Mouse (Mus musculus) retina, adult 2 months (tissue): ENCODE results near the gene Top2a.

Experiments
- DNase-seq: peaks from one replicate; pipeline ENCODE4 v3.0.0-alpha.2; 2012; ENCODE audit warnings: low read depth, low spot score

Gene Top2a

DNA sequence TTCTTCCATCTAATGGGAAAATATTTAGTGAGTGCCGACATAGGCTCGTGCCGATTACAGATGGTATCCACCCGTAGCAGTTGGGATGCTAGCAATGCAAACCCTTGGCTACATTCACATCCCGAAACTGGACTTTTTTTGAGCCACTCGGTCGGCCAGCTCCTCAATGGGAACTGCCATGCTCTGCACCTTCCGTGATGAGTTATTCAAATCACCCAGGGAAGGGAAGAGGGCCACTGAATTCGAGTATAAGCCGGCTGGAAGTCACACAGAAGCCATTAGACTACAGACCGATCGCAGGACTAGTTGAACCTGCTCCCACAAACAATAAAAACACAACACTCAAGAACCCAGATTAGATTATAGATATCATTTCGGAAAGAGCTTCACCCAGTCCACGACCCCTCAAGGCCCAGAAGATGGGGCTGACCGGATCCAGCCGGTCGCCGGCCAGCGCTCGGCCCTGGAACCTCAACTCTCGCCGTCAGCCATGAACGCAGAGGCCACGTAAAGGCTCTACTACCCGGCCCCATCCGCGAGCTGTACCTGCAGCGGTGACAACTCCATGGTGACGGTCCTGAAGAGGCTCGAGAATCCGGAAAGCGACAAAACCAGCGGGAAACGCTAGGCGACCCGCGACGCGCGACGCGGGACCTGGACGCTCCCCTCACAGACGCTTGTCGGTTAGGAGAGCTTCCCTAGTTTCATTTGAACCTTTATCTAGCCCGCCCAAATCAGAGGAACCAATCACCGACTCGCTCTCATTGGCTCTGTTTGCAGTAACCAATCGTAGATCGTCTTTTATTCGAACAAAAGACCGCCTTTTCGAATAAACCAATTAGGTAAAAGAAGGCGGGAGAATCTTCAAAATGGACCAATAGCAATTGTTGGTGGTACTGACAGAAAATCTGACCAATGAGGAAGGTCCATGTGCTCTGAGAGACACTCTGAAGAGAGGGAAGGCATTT is at the start of gene Top2a:
Gene Top2a, minus strand, starts transcription at position 690 of the 968 bp plus-strand sequence.
- peak; percentile 98 for DNase-seq

DNA sequence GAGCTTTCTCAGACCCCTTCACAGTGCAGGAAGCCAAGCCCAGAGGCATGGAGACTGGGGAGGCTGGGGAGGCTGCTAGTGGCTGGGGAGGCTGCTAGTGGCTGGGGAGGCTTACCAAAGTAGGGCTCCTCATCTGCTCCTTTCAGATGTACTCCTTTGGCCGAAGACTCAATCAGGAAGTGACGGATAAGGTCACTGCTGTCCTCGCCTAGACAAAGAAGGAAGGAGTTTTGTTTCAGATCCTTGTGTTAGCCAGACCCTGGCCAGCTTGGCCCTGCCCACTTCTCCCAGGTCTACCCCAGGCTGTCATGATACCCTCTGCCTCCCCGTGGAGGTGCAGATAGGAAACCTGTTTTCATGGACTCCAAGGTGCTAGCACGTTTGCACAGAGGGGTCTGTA is 49.8 kb upstream of the Top2a start:
- no peak for DNase-seq

DNA sequence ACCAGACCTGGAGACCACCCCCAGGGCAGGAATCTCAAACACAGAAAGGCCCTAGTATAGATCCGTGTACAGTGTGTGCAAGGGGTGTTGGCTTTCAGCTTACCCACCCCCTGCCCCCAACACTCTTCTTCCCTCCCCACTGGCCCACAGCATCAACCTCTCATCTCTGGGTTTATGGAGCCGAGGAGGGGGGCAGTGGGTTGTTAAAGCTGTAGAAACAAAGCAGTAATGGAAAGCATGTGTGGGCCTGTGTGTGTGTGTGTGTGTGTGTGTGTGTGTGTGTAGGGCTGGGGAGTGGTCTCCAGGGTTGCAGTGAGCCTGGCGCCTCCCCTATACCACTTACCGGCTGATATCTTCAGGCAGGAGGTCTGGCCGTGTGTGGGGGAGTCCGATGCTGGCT is 47.9 kb upstream of the Top2a start:
- DNase-seq, result no peak

DNA sequence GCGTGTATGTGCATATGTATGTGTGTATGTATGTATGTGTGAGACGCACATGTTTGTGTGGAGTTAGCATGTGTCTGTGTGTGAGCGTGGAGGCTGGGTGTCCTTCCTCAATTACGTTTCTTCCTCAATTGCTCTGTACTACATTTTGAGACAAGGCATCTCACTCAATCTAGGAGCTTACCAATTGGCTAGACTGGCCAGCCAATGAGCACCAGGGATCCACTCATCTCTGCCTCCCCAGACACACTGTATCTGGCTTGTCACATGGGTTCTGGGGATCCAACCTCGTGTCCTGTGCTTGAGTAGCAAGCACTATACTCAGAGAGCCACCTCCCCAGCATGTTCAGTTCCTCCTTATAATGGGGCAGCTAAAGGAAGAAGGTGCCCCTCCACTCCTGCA is 44.5 kb upstream of the Top2a start:
- DNase-seq, result no peak

DNA sequence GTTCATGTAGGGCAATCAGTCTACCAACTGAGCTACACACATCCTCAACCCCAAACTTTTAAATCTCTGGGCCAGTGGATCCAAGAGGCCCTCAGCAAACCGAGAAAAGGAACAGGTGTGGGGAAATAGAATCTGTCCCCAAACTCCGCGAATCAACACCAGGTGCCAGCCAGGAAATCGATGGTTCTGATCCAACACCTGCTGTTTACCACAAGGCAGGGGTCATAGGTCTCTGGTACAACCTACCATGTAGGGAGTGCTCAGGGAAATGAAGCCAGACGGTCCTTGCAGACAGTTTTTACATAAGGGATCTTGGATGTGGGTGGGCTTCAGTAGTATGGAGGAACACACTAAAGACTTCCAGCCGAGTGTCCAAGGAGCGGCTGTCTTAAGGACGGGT is 43.6 kb upstream of the Top2a start:
- no peak for DNase-seq

DNA sequence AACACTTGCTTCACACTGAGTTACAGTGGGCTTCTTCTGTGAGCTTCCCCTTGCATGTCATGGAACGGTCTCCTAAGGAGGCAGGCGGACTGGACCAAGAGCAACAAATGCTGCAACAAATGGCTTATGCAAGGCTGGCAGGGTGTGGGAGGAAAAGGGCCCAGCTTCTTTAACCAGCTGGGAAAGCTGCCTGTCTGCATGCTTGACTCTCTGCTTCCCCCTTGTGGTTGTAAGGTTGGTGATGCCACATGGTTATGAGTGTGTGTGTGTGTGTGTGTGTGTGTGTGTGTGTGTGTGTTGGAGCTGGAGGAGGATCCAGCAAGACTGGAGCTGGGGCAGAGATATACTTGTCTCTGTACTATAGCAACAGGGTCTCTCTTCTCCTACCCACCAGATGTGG is 42.0 kb upstream of the Top2a start:
- peak; percentile 79 for DNase-seq

DNA sequence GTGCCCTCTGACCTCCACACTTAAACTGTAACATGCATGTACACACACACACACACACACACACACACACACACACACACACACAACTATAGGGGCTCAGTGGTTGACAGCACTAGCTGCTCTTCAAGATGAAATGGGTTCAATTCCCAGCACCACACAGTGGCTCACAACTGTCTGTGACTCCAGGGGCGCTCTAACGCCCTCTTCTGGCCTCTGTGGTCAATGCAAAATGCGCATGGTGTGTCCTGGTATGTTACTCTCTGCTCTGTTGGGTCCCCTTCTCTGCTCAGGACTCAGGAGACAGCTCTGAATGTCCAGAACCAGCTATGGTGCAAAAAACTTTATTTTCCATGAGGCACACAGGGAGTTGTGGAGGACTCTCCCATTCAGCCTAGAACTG is 41.4 kb upstream of the Top2a start:
- no peak for DNase-seq

DNA sequence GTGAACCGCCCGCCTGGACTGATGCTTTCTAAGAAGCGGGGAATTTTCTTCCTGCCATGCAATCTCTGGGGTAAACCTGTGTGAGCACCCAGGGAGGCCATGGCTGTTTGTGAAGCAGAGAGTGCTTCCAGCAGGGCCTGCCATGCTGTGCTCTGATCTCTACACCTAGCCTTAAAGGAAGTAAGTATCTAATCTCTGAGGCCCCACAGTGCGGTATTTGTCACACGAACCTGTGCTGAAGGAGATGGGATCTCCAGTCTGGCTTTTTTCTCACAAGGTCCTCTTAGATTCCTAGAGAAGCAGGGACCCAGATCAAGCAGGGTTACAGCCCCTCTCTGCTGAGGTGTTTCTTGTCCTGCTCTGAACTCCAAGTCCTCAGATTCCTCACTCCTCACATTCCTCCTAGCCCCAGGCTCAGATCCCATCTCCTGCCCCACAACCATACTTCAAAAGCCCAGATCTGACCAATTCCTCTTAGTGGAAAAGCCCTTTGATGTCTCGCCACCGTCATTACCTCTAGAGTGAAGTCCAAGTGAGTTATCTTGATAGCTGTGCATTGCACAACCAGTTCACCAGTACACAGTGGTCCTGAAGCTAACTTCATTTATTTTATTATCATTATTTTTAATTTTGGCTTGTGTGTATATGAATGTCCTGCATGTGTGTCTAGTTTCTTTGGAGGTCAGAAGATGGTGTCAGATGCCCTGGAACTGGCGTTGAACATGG is 39.6 kb upstream of the Top2a start:
- DNase-seq, result no peak

DNA sequence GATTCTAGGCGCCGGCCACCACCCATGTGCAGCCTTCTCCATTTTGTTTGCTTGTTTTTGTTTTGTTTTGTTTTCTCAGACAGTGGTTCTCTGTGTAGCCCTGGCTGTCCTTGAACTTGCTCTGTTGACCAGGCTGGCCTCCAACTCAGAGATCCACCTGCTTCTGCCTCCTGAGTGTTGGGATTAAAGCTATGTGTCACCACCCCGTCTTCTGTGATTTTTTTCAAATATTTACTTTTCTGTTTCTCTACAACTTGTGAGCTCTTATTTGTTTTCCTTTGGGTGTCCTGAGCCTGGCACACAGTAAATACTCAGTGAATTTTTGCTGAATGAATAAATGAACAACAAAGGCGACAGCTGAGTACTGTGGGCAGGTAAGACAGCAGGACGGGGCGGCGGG is 38.7 kb upstream of the Top2a start:
- no peak for DNase-seq

DNA sequence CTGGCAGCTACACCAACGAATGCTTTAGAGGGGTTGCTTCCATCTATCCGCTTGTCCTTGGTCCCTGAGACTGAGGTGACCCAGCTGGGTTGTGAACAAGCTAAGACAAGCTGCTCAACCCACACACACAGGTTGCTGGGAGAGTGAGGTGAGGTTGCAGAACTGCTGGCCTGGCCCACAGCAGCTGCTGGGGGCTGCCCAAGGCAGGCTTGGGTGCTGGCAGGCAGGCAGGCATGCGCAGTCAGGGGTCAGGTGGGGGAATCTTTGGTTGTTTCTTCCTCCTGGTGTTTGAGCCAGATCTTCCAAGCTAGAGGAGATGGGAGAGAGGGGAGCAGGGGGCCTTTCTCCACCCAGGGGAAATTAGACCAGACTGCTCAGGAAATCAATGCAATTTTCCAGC is 36.4 kb upstream of the Top2a start:
- no peak for DNase-seq

DNA sequence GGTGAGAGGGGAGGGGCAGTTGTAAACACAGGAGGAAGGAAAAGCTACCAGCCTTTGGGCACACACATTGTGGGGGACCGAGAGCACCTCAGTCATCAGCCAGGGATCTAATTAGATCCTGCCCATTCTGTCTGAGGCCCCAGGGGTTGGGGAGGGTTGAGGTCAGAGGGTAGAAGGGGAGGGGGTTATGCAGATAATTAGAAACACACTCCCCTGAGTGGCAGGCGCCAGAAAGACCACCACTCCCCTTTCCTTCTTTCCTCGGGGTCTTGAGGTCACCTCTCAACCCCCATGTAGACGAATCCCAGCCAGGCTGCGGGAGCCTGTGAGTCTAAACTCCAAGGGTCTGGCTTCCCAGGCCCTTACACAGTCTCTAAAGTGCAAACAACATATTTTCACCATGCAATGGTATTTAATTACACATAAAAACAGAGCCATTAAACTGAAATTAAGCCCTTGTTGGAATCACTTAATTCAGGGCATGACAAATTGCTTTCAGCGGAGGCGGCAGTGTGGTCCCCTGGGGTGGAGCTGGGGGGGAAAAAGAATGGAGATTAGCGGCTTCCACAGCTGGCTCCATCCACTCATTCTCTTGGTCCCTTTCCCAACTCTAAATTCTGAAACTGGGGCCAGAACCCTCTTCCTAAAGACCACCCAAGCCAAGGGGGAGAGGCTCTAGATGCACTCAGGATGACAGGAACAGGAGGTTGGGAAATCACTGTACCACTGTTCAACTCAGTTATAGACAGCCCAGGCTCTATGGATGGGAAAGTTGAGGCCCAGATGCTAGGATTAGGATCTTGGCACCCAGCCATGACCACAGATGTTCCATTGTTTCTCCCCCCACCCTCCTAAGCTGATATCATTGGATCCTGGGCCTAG is 31.8 kb upstream of the Top2a start:
- DNase-seq, result no peak

DNA sequence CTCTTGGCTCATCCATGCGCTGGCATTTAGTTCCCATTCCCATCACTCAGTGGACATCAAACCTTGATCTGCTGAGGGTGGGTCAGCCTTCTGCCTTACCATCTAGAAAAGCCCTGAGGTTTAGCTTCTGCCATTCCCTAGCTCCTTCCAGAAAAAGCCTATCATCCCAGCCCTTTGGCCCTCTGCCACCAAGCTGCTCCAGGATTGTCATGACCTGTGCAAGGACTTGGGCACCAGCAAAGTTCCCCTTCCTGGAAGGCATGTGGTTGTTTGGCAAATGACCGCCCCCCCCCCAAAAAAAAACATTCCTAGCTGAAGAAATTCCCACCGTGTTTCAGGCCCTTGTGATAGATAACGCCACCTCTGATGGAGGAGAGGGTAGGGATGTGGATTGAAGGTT is 31.2 kb upstream of the Top2a start:
- DNase-seq, result no peak

DNA sequence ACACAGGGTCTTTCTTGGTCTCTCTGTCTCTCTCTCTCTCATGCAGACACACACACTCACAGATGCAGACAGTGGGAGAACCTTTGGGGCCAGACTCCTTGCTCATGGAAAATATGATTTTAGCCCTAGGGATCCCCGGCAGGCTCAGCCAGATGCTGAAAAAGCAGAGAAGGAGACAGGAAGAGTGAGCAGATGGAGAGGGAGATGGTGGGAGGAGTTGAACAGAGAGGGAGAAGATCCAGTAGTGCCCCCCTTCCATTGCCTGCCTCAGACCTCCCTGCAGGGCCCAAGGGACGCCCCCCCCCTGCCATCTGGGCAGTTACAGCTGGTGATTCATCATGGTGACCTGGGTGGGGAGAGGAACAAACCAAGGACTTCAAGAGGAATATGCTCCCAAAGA is 23.7 kb upstream of the Top2a start:
- no peak for DNase-seq

DNA sequence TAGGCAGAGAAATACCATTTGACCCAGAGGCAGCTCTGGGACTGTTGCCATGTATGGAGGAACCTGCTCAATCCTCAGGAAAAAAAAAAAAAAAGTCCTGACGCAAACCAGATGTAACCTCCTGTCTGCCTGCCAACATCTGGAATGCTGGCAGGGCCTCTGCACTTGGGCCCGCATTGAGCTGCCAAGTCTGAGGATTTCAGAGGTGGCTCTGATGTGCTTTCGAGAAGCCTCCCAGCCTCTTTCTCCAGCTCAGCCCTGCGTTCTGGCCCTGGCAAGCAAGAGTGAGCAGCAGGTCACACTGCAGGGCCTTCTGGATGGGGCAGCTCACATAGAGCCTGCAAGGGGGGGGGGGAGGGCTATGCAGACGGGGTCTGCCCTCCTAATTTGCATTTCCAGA is 23.1 kb upstream of the Top2a start:
- no peak for DNase-seq

DNA sequence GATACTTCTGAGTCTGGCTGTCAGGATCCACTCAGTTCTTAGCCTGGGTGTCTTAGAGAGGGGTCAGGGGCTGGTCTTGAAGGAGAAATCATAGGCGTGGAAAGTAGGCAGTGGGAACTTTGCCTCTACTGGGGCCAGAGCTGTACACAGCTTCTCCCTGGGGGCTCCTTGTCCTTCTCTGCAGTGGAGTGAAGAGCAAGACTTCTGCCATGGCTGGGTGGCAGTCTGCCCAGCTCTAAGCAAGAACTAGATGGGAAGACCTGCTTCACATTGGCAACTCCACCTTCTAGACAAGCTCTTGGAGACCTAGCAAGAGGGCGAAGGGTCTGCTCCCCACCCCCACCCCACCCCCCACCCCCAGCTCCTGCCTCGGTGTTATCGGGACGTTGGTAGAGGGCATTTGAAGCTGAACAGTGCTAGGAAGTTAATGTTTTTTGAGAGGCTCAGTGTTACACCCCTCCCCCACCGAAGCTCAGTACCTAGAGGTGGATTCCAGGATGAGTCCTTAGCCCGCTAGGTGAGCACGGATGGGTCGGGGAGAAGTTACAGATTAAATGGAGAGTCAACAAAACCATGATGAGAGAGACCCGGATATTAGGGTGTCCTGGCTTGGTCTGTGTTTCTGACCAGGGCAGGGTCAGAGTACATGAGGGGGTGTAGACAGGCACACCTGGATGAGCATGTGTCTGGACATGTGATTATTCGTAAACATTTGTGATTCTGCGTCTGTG is 21.3 kb upstream of the Top2a start:
- DNase-seq, result no peak

DNA sequence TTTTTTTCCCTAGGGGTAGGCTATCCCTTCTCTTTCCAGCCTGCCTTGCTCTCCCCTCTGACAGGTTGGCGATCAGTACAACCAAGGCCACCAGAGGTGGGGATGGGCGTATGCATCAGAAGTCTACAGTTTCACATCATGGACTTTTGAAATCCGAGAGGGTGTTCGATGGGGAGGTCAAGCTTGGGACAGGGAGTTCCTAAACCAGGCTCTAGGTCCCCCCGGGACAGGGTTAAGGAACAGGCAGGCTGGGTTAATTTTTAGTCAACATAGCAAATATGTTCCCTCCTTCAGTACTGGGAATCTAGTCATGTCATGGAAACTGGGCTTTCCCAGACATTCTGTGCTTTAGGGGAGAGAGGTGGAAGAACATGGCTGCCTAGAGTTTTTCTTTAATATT is 20.3 kb upstream of the Top2a start:
- no peak for DNase-seq

DNA sequence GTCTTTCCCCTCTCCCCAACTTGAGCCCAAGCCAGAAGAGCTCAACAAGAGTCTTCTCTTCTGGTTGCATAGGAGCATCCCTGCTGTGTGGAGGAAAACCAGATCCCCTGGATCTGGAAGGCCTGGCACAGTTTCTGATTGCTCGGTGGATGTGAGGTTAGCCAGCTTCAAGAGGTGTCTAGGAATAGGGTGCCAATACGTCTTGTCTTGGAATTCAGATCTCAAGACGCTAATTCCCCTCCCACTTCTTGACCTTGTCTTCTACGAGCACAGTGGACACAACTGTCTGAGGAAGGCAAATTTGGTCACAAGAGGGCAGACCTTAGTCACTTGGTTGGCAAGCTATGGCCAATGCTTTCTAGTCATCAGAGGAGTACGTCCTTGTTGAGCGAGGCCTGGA is 19.6 kb upstream of the Top2a start:
- no peak for DNase-seq

DNA sequence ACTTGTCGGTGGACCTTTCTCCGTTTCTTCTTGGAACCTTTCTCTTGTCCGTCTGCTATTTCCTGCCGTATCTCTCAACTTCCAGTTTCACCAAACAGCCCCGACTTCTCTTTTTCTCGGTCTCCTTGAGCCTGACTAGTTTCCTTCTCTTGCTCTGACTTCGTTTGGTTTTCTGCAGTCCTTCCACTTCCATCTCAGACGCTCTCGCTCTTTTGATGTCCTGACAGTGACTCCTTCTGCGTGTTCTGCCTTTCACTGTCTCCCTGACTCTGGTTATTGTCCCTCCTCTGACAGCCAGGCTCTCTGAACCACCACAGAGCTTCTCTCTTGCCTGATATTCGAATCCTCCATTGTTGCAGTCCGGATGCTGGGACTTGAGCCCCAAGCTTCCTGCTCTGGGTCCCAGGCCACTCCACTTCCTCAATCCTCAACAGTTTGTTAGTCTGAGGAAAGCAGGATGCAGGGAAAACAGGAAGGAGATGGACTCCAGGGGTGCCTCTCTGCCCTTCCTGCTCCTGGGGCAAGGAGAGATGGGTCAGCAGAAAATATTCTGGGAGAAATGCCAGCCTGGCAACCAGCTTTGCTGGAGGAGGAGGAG is 18.9 kb upstream of the Top2a start:
- DNase-seq, result no peak

DNA sequence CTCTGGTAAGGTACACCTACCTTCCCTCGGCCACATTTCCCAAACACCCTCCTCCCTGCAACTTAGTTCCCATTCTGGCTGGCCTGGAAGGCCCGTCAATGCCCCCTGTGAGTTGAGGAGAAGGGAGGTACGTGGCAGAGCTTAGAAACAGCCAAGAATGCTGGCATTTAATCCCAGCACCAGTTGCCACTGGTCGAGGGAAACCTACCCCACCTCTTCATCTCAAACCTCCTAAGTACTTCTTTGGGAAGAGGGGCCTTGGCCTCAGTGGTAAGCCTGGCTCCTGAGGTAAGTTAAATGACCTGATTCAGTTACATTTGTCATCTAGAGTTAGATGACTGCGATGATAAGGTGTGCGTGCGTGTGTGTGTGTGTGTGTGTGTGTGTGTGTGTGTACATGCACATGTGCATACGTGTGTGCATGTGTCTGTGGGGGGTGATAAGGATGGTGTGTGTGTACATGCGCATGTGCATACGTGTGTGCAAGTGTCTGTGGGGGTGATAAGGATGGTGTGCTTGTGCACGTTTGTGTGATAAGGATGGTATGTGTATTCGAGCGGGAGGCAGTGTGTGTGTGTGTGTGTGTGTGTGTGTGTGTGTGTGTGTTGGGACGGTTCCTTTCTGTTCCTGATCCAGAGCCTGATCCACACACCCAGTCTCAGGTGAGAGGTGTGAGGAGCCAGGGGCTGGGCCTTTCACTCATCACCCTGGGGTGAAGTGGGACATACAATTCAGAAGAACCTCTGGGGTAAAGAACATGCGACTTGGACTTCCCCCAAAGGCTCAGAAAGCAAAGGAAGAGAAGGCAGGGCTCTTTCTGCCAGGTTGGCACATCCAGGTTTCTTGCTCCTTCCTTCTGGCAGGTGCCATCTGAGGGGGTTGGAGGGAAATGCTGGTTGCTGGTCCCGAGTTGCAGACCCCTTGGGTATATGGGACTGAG is 18.1 kb upstream of the Top2a start:
- no peak for DNase-seq
